Mouse (Mus musculus): ENCODE results near the gene Acox3.

DNA sequence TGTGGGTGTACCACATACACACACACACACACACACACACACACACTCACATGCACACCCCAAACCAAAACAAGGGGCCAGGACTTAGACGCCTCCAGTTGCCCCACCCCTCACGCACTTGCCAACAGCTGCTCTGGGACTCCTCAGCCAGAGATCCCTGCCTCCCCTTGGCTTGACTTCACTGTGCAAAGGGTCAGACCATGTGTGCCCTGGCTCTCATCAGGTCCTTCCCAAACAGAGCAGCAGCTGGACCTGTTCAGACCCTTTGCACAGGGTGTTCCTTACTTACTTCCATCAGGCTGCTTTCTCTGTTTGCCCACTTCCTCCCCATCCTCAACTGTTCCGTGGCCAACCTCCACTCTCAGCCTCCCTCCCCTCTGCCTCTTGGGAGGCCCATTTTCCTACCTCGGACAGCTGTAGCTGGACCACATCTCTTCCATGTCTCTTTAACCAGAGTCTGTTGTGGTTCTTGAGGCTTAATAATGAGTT is 42.0 kb downstream of the Acox3 start:
- TF ChIP-seq CTCF (conservative IDR thresholded peaks at IDR 0.05; ENCODE audit: low read length) (no peak), NANOG (IDR thresholded peaks at IDR 0.05; ENCODE audit: borderline replicate concordance, low read length) (no peak), POU5F1 (IDR thresholded peaks at IDR 0.05; ENCODE audit: borderline replicate concordance, low read length) (no peak)
